Mouse (Mus musculus) embryonic facial prominence, embryonic 10.5 days (tissue): Measurements from ENCODE around the gene Psmb7. TPM values are rescaled to one million over a fixed set of nuclear protein-coding genes. Genes with fewer than 3 reads are reported as not detected.

Experiments
- DNase-seq: peaks from one replicate; pipeline ENCODE4 v3.0.0-alpha.2; 2017; ENCODE audit warnings: low spot score
- H3K27ac ChIP-seq: fragments of 300-500 bp; sonication (generic); replicated peaks from 2 replicates; pipeline ENCODE4 v1.5.1; 2016; ENCODE audit warnings: mild to moderate bottlenecking
- H3K27me3 ChIP-seq: fragments of 300-500 bp; sonication (generic); replicated peaks from 2 replicates; pipeline ENCODE4 v1.6.1; 2016; ENCODE audit warnings: low read depth, mild to moderate bottlenecking; ENCODE audit not compliant: poor library complexity, severe bottlenecking
- H3K36me3 ChIP-seq: fragments of 300-500 bp; sonication (generic); replicated peaks from 2 replicates; pipeline ENCODE4 v1.6.1; 2016; ENCODE audit warnings: mild to moderate bottlenecking, moderate library complexity
- H3K4me1 ChIP-seq: fragments of 300-500 bp; sonication (generic); 2 replicates; pipeline ENCODE4 v1.6.1; 2016
- H3K4me3 ChIP-seq: fragments of 300-500 bp; sonication (generic); 2 replicates; pipeline ENCODE4 v1.5.1; 2016; ENCODE audit warnings: mild to moderate bottlenecking, moderate library complexity
- H3K9me3 ChIP-seq: fragments of 300-500 bp; sonication (generic); 2 replicates; pipeline ENCODE4 v1.6.1; 2016; ENCODE audit warnings: mild to moderate bottlenecking
- WGBS: fragments of 180-500 bp; shearing (Covaris S2); methylation state at CpG from one replicate; pipeline ENCODE4 v1.1.7; 2016; 5-methylcytosine and 5-hydroxymethylcytosine counted together
- polyA plus RNA-seq: library from polyadenylated mRNA; unstranded; fragments of >200 nt; fragmentation: Nextera tagmentation; extraction: Ambion mirVana; gene quantifications from 2 replicates; pipeline ENCODE4 v1.2.1, GENCODE M21; 2016

The Psmb7 gene
- polyA plus RNA-seq, 1 experiment from 2014 or later: 331 TPM

- no peak for DNase-seq
- Histone ChIP-seq H3K27ac (peak overlapping the region; percentile 8; the same call in 1 of the 2 replicates), H3K4me1 (peaks cover 11% of the 10 kb centered on the region), H3K36me3 (peaks cover 86% of the 10 kb centered on the region), H3K4me3 (no peak overlapping the region), H3K9me3 (no peaks in the 10 kb centered on the region), H3K27me3 (no peaks in the 10 kb centered on the region)
- 75% methylated on average over 13 of the region's 13 CpGs for WGBS
Measured at GRCm38 (mm10) chr2:38578602-38579521, 65.0 kb downstream of the Psmb7 start.

GRCm38 (mm10) chr2:38574697-38575096, 69.2 kb downstream of the Psmb7 start:
- H3K36me3 ChIP-seq: peaks cover 90% of the 10 kb centered on the region

GRCm38 (mm10) chr2:38571971-38572601, 71.8 kb downstream of the Psmb7 start:
- no peak overlapping the region for H3K27ac ChIP-seq
- 93% methylated on average over 23 of the region's 23 CpGs for WGBS
- H3K9me3 ChIP-seq: no peaks in the 10 kb centered on the region
- no peak overlapping the region for H3K4me3 ChIP-seq
- H3K36me3 ChIP-seq: peaks cover 82% of the 10 kb centered on the region
- H3K27me3 ChIP-seq: no peaks in the 10 kb centered on the region
- no peak for DNase-seq
- peaks cover 10% of the 10 kb centered on the region; the same call in 1 of the 2 replicates for H3K4me1 ChIP-seq

More at GRCm38 (mm10) chr2:38574697-38575096, 69.2 kb downstream of the Psmb7 start:
- Histone ChIP-seq H3K4me1 (peaks cover 8% of the 10 kb centered on the region), H3K27ac (no peak overlapping the region), H3K27me3 (no peaks in the 10 kb centered on the region), H3K4me3 (no peak overlapping the region), H3K9me3 (no peaks in the 10 kb centered on the region)
- 91% methylated on average over 2 of the region's 2 CpGs for WGBS
- no peak for DNase-seq

GRCm38 (mm10) chr2:38562596-38562995, 81.3 kb downstream of the Psmb7 start:
- WGBS: 90% methylated on average over 4 of the region's 4 CpGs
- no peak overlapping the region for H3K27ac ChIP-seq
- no peak for DNase-seq
- no peaks in the 10 kb centered on the region for H3K27me3 ChIP-seq
- H3K9me3 ChIP-seq: no peaks in the 10 kb centered on the region
- peaks cover 78% of the 10 kb centered on the region for H3K36me3 ChIP-seq
- peaks cover 24% of the 10 kb centered on the region for H3K4me1 ChIP-seq
- H3K4me3 ChIP-seq: no peak overlapping the region

GRCm38 (mm10) chr2:38560296-38561227, 83.3 kb downstream of the Psmb7 start:
- H3K9me3 ChIP-seq: no peaks in the 10 kb centered on the region
- H3K27ac ChIP-seq: no peak overlapping the region; the same call in 1 of the 2 replicates
- no peaks in the 10 kb centered on the region for H3K27me3 ChIP-seq
- peak; percentile 22 for DNase-seq
- H3K4me3 ChIP-seq: no peak overlapping the region
- peaks cover 14% of the 10 kb centered on the region for H3K4me1 ChIP-seq
- H3K36me3 ChIP-seq: peaks cover 67% of the 10 kb centered on the region
- 62% methylated on average over 17 of the region's 17 CpGs for WGBS

GRCm38 (mm10) chr2:38556721-38557120, 87.2 kb downstream of the Psmb7 start:
- no peak for DNase-seq
- 85% methylated on average over 3 of the region's 3 CpGs for whole genome bisulfite sequencing
- no peaks in the 10 kb centered on the region for H3K9me3 ChIP-seq
- H3K27me3 ChIP-seq: no peaks in the 10 kb centered on the region
- peaks cover 55% of the 10 kb centered on the region for H3K36me3 ChIP-seq
- no peak overlapping the region for H3K4me3 ChIP-seq
- H3K27ac ChIP-seq: no peak overlapping the region
- peaks cover 35% of the 10 kb centered on the region for H3K4me1 ChIP-seq

- no peak for DNase-seq
- Histone ChIP-seq H3K27ac (no peak overlapping the region), H3K4me1 (peaks cover 30% of the 10 kb centered on the region), H3K27me3 (no peaks in the 10 kb centered on the region), H3K9me3 (no peaks in the 10 kb centered on the region), H3K4me3 (no peak overlapping the region), H3K36me3 (peaks cover 55% of the 10 kb centered on the region)
- WGBS: 89% methylated on average over 4 of the region's 4 CpGs
Measured at GRCm38 (mm10) chr2:38555659-38556058, 88.2 kb downstream of the Psmb7 start.

- H3K4me1 ChIP-seq: peaks cover 23% of the 10 kb centered on the region
- no peak for DNase-seq
- WGBS: 79% methylated on average over 19 of the region's 19 CpGs
- no peaks in the 10 kb centered on the region for H3K27me3 ChIP-seq
- H3K9me3 ChIP-seq: no peaks in the 10 kb centered on the region
- H3K36me3 ChIP-seq: peaks cover 48% of the 10 kb centered on the region
- no peak overlapping the region for H3K4me3 ChIP-seq
- H3K27ac ChIP-seq: no peak overlapping the region
Measured at GRCm38 (mm10) chr2:38554226-38554995, 89.5 kb downstream of the Psmb7 start.

GRCm38 (mm10) chr2:38552004-38552443, 91.9 kb downstream of the Psmb7 start:
- DNase-seq: no peak
- Histone ChIP-seq H3K27me3 (no peaks in the 10 kb centered on the region), H3K4me3 (no peak overlapping the region), H3K36me3 (peaks cover 30% of the 10 kb centered on the region), H3K4me1 (peaks cover 39% of the 10 kb centered on the region), H3K27ac (no peak overlapping the region), H3K9me3 (no peaks in the 10 kb centered on the region)
- 68% methylated on average over 15 of the region's 15 CpGs for WGBS

- WGBS: 59% methylated on average over 11 of the region's 11 CpGs
- Histone ChIP-seq H3K27me3 (no peaks in the 10 kb centered on the region), H3K4me3 (no peak overlapping the region), H3K36me3 (peaks cover 26% of the 10 kb centered on the region), H3K4me1 (peaks cover 48% of the 10 kb centered on the region), H3K9me3 (no peaks in the 10 kb centered on the region), H3K27ac (peak overlapping the region; percentile 66; the same call in 1 of the 2 replicates)
- no peak for DNase-seq
Measured at GRCm38 (mm10) chr2:38547793-38548517, 95.9 kb downstream of the Psmb7 start.

- H3K36me3 ChIP-seq: peaks cover 16% of the 10 kb centered on the region; the same call in 1 of the 2 replicates
- no peak for DNase-seq
- H3K27me3 ChIP-seq: no peaks in the 10 kb centered on the region
- H3K27ac ChIP-seq: peak overlapping the region; percentile 66
- no peak overlapping the region for H3K4me3 ChIP-seq
- WGBS: 76% methylated on average over 5 of the region's 5 CpGs
- peaks cover 51% of the 10 kb centered on the region for H3K4me1 ChIP-seq
- no peaks in the 10 kb centered on the region for H3K9me3 ChIP-seq
Measured at GRCm38 (mm10) chr2:38546748-38547147, 97.1 kb downstream of the Psmb7 start.
